Mouse (Mus musculus): ENCODE measurements around the gene Slc35b1.
"Not testable (repeated sequence)": the region's sequence is repeated elsewhere in the genome, so short reads cannot be mapped to it uniquely, and the experiment has no call there.

Slc35b1 gene

GRCm38 (mm10) chr11:95396548-95396947, 12.1 kb downstream of the Slc35b1 start:
- DNase-seq (ENCODE audit: low spot score), result peak; percentile 62

GRCm38 (mm10) chr11:95397843-95398835, 13.6 kb downstream of the Slc35b1 start:
- DNase-seq (ENCODE audit: low spot score), result peak; percentile 73

GRCm38 (mm10) chr11:95399520-95400020, 15.1 kb downstream of the Slc35b1 start:
- DNase-seq (ENCODE audit: low spot score), result no peak

GRCm38 (mm10) chr11:95401568-95401967, 17.1 kb downstream of the Slc35b1 start:
- DNase-seq (ENCODE audit: low spot score), result no peak

GRCm38 (mm10) chr11:95402196-95402595, 17.7 kb downstream of the Slc35b1 start:
- DNase-seq (ENCODE audit: low spot score), result no peak

GRCm38 (mm10) chr11:95402658-95403101, 18.2 kb downstream of the Slc35b1 start:
- no peak for DNase-seq (ENCODE audit: low spot score)

- no peak for DNase-seq (ENCODE audit: low spot score)
These were observed 19.2 kb downstream of the Slc35b1 start for GRCm38 (mm10) chr11:95403382-95404340.

GRCm38 (mm10) chr11:95405771-95406170, 21.3 kb downstream of the Slc35b1 start:
- peak; percentile 59 for DNase-seq (ENCODE audit: low spot score)

- DNase-seq (ENCODE audit: low spot score), result not testable (repeated sequence)
These were observed 21.9 kb downstream of the Slc35b1 start for GRCm38 (mm10) chr11:95406398-95406797.

- DNase-seq (ENCODE audit: low spot score), result no peak
These were observed 25.1 kb downstream of the Slc35b1 start for GRCm38 (mm10) chr11:95409450-95410112.

- no peak for DNase-seq (ENCODE audit: low spot score)
These were observed 27.0 kb downstream of the Slc35b1 start for GRCm38 (mm10) chr11:95411453-95412013.

GRCm38 (mm10) chr11:95412615-95413014, 28.1 kb downstream of the Slc35b1 start:
- DNase-seq (ENCODE audit: low spot score), result peak; percentile 86

- DNase-seq (ENCODE audit: low spot score), result peak; percentile 96
These were observed 29.4 kb downstream of the Slc35b1 start, which contains the start of gene Spop for GRCm38 (mm10) chr11:95413641-95414535. Gene Spop, plus strand, starts transcription at chr11:95414080.

- peak; percentile 98 for DNase-seq (ENCODE audit: low spot score)
These were observed 30.2 kb downstream of the Slc35b1 start for GRCm38 (mm10) chr11:95414536-95415161.

GRCm38 (mm10) chr11:95415931-95416330, 31.4 kb downstream of the Slc35b1 start:
- no peak for DNase-seq (ENCODE audit: low spot score)

GRCm38 (mm10) chr11:95417341-95417740, 32.8 kb downstream of the Slc35b1 start:
- no peak for DNase-seq (ENCODE audit: low spot score)

GRCm38 (mm10) chr11:95420880-95421435, 36.5 kb downstream of the Slc35b1 start:
- no peak for DNase-seq (ENCODE audit: low spot score)

- no peak for DNase-seq (ENCODE audit: low spot score)
These were observed 39.0 kb downstream of the Slc35b1 start for GRCm38 (mm10) chr11:95423505-95423904.

- no peak for DNase-seq (ENCODE audit: low spot score)
These were observed 46.9 kb downstream of the Slc35b1 start for GRCm38 (mm10) chr11:95431344-95431743.

Data from adipocyte (in vitro differentiated cells).